Mouse (Mus musculus) C2C12 (cell line): ENCODE measurements at regions not wholly inside any gene's neighbourhood (a gene's known extent, or its start where the extent isn't known, plus 50 kb on each side); places are given as distances from the start of the nearest gene placed in this dataset.

Experiments used
- CEBPB ChIP-seq: IDR thresholded peaks from one replicate; pipeline ENCODE4 v1.6.1; 2011; ENCODE audit warnings: low read depth, mild to moderate bottlenecking, control low read depth, moderate library complexity
- CTCF ChIP-seq: IDR thresholded peaks from one replicate; pipeline ENCODE4 v1.5.1; 2011; ENCODE audit not compliant: control insufficient read depth, insufficient read depth, insufficient read length
- MAX ChIP-seq: IDR thresholded peaks from one replicate; pipeline ENCODE4 v1.6.1; 2011; ENCODE audit warnings: mild to moderate bottlenecking, control low read depth
- MYOD1 ChIP-seq: IDR thresholded peaks from one replicate; pipeline ENCODE4 v1.6.1; 2011; ENCODE audit warnings: low read depth; ENCODE audit not compliant: control insufficient read depth, insufficient read length
- MYOG ChIP-seq: IDR thresholded peaks from one replicate; pipeline ENCODE4 v1.6.1; 2011; ENCODE audit not compliant: control insufficient read depth, insufficient read length; ENCODE audit errors: extremely low read depth
- USF1 ChIP-seq: IDR thresholded peaks from one replicate; pipeline ENCODE4 v1.6.1; 2011; ENCODE audit warnings: low read depth, mild to moderate bottlenecking, control low read depth, moderate library complexity

GRCm38 (mm10) chr6:147723336-147723735 is 247.7 kb downstream of the Ccdc91 start:
- no peak for TF ChIP-seq USF1
- no peak for TF ChIP-seq CTCF
- TF ChIP-seq MAX = no peak
- TF ChIP-seq MYOD1 = no peak
- TF ChIP-seq MYOG = no peak
- no peak for TF ChIP-seq CEBPB
